Mouse (Mus musculus) embryonic facial prominence, embryonic 12.5 days (tissue): ENCODE results near the gene Ncam1. TPM values are rescaled to one million over a fixed set of nuclear protein-coding genes. Genes with fewer than 3 reads are reported as not detected.

ENCODE experiments used
- ATAC-seq: fragments of 200-750 bp; cut with Nextera tagmentation; 2 replicates; pipeline ENCODE4 v1.8.0; 2017; ENCODE audit not compliant: insufficient number of reproducible peaks, insufficient read depth, low FRiP score, low TSS enrichment
- H3K27ac ChIP-seq: fragments of 300-500 bp; sonication (generic); 2 replicates; pipeline ENCODE4 v1.5.1; 2016; ENCODE audit warnings: mild to moderate bottlenecking
- H3K27me3 ChIP-seq: fragments of 300-500 bp; sonication (generic); 2 replicates; pipeline ENCODE4 v1.6.1; 2016; ENCODE audit warnings: mild to moderate bottlenecking, moderate library complexity
- H3K36me3 ChIP-seq: fragments of 300-500 bp; sonication (generic); 2 replicates; pipeline ENCODE4 v1.6.1; 2016; ENCODE audit warnings: mild to moderate bottlenecking
- H3K4me1 ChIP-seq: fragments of 300-500 bp; sonication (generic); 2 replicates; pipeline ENCODE4 v1.6.1; 2016
- H3K4me2 ChIP-seq: fragments of 300-500 bp; sonication (generic); replicated peaks from 2 replicates; pipeline ENCODE4 v1.6.1; 2016; ENCODE audit warnings: mild to moderate bottlenecking, moderate library complexity
- H3K4me3 ChIP-seq: fragments of 300-500 bp; sonication (generic); 2 replicates; pipeline ENCODE4 v1.5.1; 2016; ENCODE audit warnings: mild to moderate bottlenecking
- H3K9ac ChIP-seq: fragments of 300-500 bp; sonication (generic); 2 replicates; pipeline ENCODE4 v1.6.1; 2016; ENCODE audit warnings: mild to moderate bottlenecking, moderate library complexity
- H3K9me3 ChIP-seq: fragments of 300-500 bp; sonication (generic); 2 replicates; pipeline ENCODE4 v1.6.1; 2016; ENCODE audit warnings: mild to moderate bottlenecking, moderate library complexity
- WGBS: fragments of 180-500 bp; shearing (Covaris S2); methylation state at CpG from one replicate; pipeline ENCODE4 v1.1.7; 2016; 5-methylcytosine and 5-hydroxymethylcytosine counted together
- polyA plus RNA-seq: library from polyadenylated mRNA; unstranded; fragments of >200 nt; fragmentation: Nextera tagmentation; extraction: Ambion mirVana; gene quantifications from 2 replicates; pipeline ENCODE4 v1.2.1, GENCODE M21; 2016

Gene Ncam1
- polyA plus RNA-seq, 1 experiment from 2014 or later: 85.4 TPM

DNA sequence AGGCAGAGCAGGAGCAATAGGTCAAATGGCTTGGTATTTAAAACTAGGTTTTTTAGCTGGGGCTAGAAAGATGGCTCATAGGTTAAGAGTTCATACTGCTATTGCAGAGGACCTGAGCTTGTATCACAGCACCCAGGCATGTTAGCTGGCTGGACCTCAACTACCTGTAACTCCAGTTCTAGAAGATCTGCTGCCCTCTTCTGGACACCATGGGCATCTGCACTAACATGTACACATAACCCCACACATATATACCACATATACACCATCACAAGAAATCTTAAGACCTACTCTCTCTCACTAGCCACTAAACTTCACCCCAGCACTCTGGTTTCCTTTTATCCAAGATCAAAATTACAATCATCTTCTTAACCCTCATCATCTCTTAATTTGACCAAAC is 131.7 kb downstream of the Ncam1 start:
- Histone ChIP-seq H3K9ac (no peak overlapping the region), H3K4me3 (no peak overlapping the region), H3K27ac (no peak overlapping the region), H3K9me3 (0 out of 2 replicates have a peak, but pooled peaks cover 3% of the 10 kb centered on the region), H3K4me1 (no peaks in the 10 kb centered on the region), H3K36me3 (no peaks in the 10 kb centered on the region), H3K27me3 (no peaks in the 10 kb centered on the region), H3K4me2 (no peak overlapping the region)
- no peak for ATAC-seq

DNA sequence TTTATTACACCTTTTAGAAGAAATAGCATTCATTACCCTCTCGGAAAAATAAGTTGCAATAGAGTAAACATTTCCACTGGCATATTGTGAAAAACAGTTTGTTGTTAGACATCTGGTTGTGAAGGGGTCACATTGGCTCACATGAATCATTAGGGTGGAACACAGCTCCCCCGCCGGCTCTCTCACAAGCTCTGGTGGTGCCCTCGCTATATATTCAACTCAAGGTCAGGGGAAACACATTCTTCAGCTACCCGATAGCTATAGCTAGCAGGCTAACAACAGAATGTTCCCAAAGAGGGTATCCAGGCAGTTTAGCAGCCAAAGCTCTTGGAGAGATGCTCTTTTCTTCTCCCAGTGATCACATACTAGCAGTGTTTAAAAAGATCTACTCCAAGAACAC is 133.4 kb downstream of the Ncam1 start:
- Histone ChIP-seq H3K9me3 (0 out of 2 replicates have a peak, but pooled peaks cover 3% of the 10 kb centered on the region), H3K4me1 (peaks cover 3% of the 10 kb centered on the region; the same call in 1 of the 2 replicates), H3K9ac (no peak overlapping the region), H3K27ac (no peak overlapping the region), H3K4me3 (no peak overlapping the region), H3K27me3 (no peaks in the 10 kb centered on the region), H3K36me3 (no peaks in the 10 kb centered on the region), H3K4me2 (no peak overlapping the region)
- WGBS: 60% methylated on average over 5 of the region's 5 CpGs
- ATAC-seq: no peak

DNA sequence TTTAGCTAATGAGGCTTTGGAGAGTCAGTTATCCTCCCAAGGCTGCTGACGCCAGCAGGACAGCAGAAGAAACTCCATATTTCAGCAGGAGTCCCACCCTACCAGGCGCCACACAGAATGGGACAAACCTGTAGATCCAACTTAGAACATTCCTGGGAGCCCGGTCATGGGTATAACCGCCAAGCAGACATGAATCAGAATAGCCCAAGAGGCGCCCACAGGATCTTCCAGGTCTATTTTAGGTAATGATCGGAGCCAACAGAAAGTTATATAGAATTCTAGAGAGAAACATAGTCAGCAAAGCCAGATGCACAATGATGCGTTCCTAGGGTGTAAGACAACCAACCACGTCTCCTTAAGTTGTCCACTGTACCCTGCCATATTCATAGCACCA is 134.8 kb downstream of the Ncam1 start:
- Histone ChIP-seq H3K27ac (no peak overlapping the region), H3K36me3 (no peaks in the 10 kb centered on the region), H3K27me3 (no peaks in the 10 kb centered on the region), H3K4me2 (no peak overlapping the region), H3K9me3 (0 out of 2 replicates have a peak, but pooled peaks cover 3% of the 10 kb centered on the region), H3K4me1 (peaks cover 3% of the 10 kb centered on the region; the same call in 1 of the 2 replicates), H3K9ac (no peak overlapping the region), H3K4me3 (no peak overlapping the region)
- no peak for ATAC-seq
- WGBS: 91% methylated on average over 8 of the region's 8 CpGs

DNA sequence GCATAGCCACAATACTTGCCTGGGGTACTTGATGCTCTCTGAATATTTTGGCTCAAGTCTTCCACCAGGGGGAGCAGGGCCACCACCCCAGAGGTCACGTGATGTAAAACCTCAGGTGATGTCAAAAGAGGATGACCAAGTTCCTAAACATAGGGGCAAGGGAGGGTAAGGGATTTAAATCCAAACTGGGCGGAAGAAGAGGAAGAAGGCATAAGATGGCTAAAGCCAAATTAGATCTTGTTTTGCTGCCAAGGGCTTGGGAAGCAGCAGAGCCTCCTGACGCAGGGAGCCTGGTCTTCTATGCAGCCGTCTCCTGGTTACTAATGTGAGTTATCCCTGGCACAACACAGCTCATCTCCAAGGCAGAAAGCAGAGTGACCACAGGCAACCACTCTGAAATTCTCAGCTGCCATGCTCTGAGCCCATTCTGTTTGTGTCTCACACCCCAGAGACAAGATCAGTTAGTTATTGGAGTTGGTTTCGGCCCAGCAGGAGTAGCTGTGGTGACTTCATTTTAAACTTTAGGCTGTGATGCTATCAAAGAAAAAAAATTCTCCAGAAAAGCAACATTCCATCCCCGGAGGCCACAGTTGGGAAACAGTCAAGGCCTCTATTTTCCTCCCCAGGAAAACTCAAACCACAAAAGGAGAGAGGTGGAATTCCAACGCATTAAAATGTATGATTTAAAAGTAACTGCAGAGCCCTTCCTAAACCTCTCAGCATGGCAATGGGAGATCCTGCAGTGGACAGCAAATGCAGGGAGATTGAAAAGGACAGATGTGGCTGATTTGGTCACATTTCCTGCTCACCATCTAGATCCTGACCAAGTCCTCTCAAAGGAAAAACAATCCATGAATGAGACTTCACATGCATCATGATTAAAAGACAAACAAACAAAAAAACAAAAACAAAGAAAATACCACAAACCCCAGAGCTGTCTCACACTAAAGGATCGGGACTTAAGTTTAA is 135.5 kb downstream of the Ncam1 start:
- Histone ChIP-seq H3K4me1 (peaks cover 3% of the 10 kb centered on the region; the same call in 1 of the 2 replicates), H3K4me3 (no peak overlapping the region), H3K9ac (no peak overlapping the region), H3K27ac (no peak overlapping the region), H3K36me3 (no peaks in the 10 kb centered on the region), H3K4me2 (no peak overlapping the region), H3K9me3 (0 out of 2 replicates have a peak, but pooled peaks cover 3% of the 10 kb centered on the region), H3K27me3 (no peaks in the 10 kb centered on the region)
- ATAC-seq: no peak
- 75% methylated on average over 8 of the region's 8 CpGs for WGBS

DNA sequence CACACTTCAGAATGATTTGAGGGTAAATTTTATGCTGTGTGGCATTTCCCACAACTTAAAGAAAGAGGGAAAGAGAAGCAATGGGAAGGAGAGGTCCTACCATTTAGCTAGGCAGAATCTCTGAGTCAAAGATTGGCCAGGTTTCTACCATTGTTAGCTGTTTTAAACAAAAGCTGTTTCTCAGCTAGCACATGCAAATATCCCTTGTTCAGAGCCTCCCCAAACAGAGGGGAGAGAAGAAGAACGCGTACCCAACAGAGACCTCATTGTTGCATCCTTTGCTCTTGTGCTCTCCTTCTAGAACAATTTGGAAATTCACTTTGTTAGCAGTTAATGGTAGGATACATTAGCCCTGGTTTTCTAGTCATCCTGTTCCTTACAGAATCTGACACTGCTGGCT is 137.2 kb downstream of the Ncam1 start:
- Histone ChIP-seq H3K9ac (no peak overlapping the region), H3K9me3 (no peaks in the 10 kb centered on the region), H3K4me1 (peaks cover 3% of the 10 kb centered on the region; the same call in 1 of the 2 replicates), H3K36me3 (no peaks in the 10 kb centered on the region), H3K4me3 (no peak overlapping the region), H3K27ac (no peak overlapping the region), H3K27me3 (no peaks in the 10 kb centered on the region), H3K4me2 (no peak overlapping the region)
- WGBS: 83% methylated on average over 2 of the region's 2 CpGs
- no peak for ATAC-seq

DNA sequence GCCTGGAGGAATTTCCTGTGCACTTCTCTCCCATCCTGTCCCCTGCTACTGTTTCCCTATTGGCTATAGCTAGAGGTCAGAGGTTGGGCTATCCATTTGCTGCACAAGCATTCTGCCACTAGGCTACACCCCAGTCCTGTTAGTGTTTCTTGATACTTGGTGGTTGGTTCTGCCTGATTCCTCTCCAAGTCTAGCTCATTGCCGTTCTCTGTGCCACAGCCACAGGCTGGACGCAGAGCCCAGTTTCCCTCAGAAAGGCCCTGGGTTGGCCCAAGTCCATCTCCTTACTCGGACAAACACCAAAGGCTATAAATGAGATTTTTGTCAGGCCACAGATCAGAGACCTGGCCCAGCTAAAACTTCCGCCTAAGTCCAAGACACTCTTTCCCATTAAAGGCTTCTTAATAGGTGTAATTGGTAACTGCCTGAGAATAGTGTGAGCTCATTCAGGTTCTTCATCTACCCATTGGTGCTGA is 140.3 kb downstream of the Ncam1 start:
- 87% methylated on average over 4 of the region's 4 CpGs for WGBS
- no peak overlapping the region for H3K27ac ChIP-seq

DNA sequence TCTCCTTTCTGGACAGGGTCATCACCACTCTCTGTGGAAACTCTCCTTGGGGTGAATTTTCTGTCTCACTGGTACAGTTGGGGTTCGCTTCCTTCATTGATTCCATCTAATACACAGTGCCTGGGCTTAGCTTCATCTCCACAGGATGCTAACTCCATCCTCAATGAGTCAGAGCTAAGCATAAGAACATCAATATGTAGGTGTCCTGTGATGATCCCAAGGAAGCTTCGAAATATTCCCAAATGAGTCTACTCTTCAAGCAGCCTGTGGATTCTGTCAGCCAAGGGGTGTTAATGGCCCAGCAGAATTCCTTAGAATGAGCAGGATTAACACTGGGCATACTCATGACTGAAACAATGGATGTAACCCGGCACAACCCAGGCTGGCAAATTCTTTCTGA is 144.3 kb downstream of the Ncam1 start:
- Histone ChIP-seq H3K4me1 (no peaks in the 10 kb centered on the region), H3K9ac (no peak overlapping the region), H3K27ac (no peak overlapping the region), H3K4me2 (no peak overlapping the region), H3K4me3 (no peak overlapping the region), H3K9me3 (no peaks in the 10 kb centered on the region), H3K27me3 (no peaks in the 10 kb centered on the region), H3K36me3 (no peaks in the 10 kb centered on the region)
- no peak for ATAC-seq
- 92% methylated on average over 3 of the region's 3 CpGs for WGBS

More for the DNA sequence above, 140.3 kb downstream of the Ncam1 start:
- Histone ChIP-seq H3K9me3 (no peaks in the 10 kb centered on the region), H3K4me3 (no peak overlapping the region), H3K4me1 (peaks cover 3% of the 10 kb centered on the region; the same call in 1 of the 2 replicates), H3K36me3 (no peaks in the 10 kb centered on the region), H3K9ac (no peak overlapping the region), H3K4me2 (no peak overlapping the region), H3K27me3 (no peaks in the 10 kb centered on the region)
- no peak for ATAC-seq

DNA sequence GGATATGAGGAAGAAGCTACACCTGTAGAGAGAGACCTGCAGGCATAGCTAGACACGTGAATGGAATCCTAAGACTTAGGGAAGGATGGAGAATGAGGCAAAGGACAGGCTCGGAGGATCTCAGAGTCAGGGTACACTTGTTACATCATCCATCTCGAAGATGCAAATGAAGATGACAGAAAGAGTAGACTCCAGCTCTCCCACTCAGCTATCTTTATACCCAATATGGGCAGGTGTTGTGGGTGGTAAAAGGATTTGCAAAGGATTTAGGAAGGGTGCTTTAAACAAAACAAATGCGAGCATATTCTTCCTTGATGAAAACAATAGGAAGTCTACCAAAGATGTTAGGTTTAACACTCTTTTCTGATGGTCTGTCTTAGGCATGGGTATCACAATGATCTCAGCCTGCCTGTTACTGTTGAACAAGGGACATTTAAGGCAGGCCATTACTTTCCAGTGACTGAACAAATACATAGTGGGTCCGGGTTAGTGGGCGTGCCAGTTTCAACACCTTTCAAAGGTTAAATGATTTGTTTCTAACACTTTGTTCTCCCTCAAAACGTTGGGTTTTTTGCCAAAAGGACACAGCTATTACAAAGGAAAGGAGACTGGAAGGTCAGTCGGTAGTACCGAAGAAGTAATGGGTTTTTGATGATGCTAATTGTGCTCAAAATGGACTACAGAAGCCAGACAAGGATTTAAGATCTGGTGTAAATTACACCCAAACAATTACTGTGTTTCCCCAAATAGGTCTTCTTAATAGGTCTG is 145.1 kb downstream of the Ncam1 start:
- WGBS: 76% methylated on average over 9 of the region's 9 CpGs

DNA sequence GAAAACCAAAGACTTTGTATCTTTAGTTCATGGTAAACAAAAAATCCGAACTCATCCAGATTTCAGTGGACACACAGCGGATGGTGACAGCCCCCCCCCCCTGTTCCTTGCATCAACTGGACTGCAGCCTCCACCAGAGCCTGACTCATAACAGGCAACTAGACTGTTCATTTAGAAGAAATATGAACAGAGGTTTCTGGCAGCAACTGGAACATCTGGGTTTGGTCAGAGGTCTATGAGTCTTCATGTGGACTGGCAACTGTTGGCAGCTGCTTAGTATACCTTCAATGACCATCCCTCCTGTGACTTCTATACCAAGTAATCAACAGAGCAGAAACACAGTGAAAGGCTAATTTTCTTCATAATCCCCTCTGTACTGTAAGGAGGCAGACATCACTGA is 154.4 kb downstream of the Ncam1 start:
- no peak for ATAC-seq
- 88% methylated on average over 2 of the region's 2 CpGs for WGBS

More for the DNA sequence above, 145.1 kb downstream of the Ncam1 start:
- Histone ChIP-seq H3K36me3 (no peaks in the 10 kb centered on the region), H3K27ac (no peak overlapping the region), H3K9me3 (no peaks in the 10 kb centered on the region), H3K4me2 (no peak overlapping the region), H3K4me3 (no peak overlapping the region), H3K27me3 (no peaks in the 10 kb centered on the region), H3K9ac (no peak overlapping the region), H3K4me1 (no peaks in the 10 kb centered on the region)
- no peak for ATAC-seq

DNA sequence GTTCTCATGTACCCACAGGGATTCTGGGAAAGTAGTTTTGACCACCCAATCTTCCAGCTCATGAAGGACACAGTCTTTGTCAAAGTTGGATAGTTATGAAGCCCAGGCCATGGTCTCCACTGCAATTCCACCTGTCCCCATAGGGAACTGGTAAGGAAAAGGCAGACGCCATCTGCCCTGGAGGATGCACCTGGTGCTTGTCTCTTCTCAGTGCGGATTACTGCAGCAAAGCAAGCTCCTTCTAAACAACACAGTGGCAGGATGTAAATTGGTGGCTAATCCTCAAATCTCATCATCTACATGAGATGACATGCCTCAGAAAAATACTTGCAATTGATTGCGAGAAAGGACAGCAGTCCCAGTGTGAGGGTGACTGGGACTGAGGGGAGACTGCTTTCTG is 158.0 kb downstream of the Ncam1 start:
- Histone ChIP-seq H3K4me3 (no peak overlapping the region), H3K27ac (no peak overlapping the region), H3K9me3 (no peaks in the 10 kb centered on the region), H3K27me3 (no peaks in the 10 kb centered on the region), H3K36me3 (no peaks in the 10 kb centered on the region), H3K4me1 (no peaks in the 10 kb centered on the region), H3K4me2 (no peak overlapping the region), H3K9ac (no peak overlapping the region)
- 84% methylated on average over 3 of the region's 3 CpGs for WGBS
- no peak for ATAC-seq

More for the DNA sequence above, 154.4 kb downstream of the Ncam1 start:
- H3K27ac ChIP-seq: no peak overlapping the region
- H3K36me3 ChIP-seq: no peaks in the 10 kb centered on the region
- no peak overlapping the region for H3K4me2 ChIP-seq
- no peaks in the 10 kb centered on the region for H3K9me3 ChIP-seq
- H3K4me1 ChIP-seq: no peaks in the 10 kb centered on the region
- no peak overlapping the region for H3K4me3 ChIP-seq
- no peak overlapping the region for H3K9ac ChIP-seq
- H3K27me3 ChIP-seq: no peaks in the 10 kb centered on the region

DNA sequence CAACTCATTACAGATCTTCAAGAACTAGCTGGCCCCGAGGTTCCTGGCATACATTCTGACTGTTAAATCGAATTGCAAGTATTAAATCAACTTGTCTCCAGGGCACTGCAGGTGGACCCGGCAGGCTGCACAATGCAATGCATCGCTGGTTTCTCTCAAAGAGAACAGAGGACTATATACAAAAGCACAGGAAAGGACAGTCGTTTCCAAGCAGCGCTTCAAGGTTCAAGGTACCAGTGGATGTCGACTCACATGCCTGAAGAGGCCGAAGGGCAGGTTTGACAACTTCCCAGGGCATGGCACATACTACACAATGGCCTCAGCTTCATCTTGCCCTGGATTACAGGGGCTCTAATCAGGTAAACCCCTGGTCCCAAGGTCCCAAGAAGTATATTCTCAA is 158.6 kb downstream of the Ncam1 start:
- H3K4me3 ChIP-seq: no peak overlapping the region
- H3K9ac ChIP-seq: no peak overlapping the region
- 72% methylated on average over 8 of the region's 8 CpGs for WGBS
- H3K9me3 ChIP-seq: no peaks in the 10 kb centered on the region
- no peaks in the 10 kb centered on the region for H3K4me1 ChIP-seq
- no peak overlapping the region for H3K27ac ChIP-seq
- no peaks in the 10 kb centered on the region for H3K36me3 ChIP-seq
- no peaks in the 10 kb centered on the region for H3K27me3 ChIP-seq
- no peak for ATAC-seq
- H3K4me2 ChIP-seq: no peak overlapping the region
